Mouse (Mus musculus): ENCODE results near the gene Dusp10. TPM values are rescaled to one million over a fixed set of nuclear protein-coding genes. Genes with fewer than 3 reads are reported as not detected.
A peak's percentile ranks its signal among the peaks of the same experiment; 100 is the strongest.

Gene Dusp10
- total RNA-seq, 2 experiments from 2014 or later: 5.2 to 5.3 TPM

DNA sequence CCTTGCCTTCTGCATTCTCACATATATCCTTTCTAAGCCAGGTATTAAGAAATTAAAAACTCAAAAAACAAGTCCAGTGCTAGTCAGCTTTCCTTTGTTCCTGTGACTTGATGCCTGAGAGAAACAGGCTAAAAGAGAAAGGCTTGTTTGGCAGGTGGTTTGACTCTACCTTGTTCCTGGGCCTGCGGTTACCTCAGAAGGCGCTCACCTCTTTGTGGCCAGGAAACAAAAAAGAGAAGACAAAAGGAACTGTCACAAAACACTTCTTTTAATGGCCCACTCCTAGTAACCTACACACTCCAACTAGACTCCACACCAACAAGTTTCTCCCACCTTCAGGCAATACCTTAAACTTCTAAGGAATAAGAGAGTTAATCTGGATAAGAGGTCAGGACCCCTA is 11.5 kb downstream of the Dusp10 start:
- DNase-seq (ENCODE audit: extremely low spot score in 1 of 2, low spot score in 2 of 2): no peak
- intact Hi-C loops (cut with DNase I): no loop called here

DNA sequence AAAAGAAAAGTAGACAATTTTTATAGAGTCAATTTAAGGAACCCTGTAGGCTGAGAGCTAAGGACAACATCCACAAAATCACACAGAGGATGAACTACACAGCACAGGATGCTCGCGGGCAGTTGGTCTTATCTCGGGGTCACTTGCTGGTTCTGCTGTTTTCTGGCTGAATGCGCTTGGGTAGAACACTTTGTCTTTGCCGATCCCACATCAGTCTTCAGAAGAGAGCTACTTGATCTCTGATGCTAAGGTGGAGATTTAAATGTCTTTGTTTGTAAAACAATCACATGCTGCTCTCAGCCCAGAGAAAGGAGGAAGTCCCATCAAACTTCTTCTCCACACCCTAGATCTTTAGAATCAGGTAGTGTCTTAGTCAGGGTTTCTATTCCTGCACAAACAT is 12.0 kb downstream of the Dusp10 start:
- no peak for DNase-seq (ENCODE audit: extremely low spot score in 1 of 2, low spot score in 2 of 2)
- intact Hi-C loops (cut with DNase I): no loop called here

DNA sequence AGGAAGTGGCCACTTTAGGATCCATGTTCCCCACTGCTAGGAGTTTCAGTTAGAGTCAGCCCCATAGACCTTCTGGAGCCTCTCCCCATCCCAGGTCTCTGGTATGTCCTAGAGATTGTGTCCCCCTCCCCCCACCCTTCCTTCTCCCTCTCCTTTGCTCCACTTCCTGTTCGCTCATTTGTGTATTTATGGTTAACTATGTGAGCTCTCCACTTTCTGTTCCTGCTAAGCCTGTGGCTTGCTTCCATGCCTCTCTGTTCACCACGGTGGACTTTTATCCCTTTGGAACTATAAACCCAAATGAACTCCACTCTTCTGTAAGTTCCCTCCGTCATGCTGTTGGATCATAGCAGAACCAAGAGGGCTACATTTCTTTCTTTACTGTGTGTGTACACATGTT is 13.9 kb downstream of the Dusp10 start:
- DNase-seq (ENCODE audit: extremely low spot score in 1 of 2, low spot score in 2 of 2): no peak
- intact Hi-C loops (cut with DNase I): no loop called here

DNA sequence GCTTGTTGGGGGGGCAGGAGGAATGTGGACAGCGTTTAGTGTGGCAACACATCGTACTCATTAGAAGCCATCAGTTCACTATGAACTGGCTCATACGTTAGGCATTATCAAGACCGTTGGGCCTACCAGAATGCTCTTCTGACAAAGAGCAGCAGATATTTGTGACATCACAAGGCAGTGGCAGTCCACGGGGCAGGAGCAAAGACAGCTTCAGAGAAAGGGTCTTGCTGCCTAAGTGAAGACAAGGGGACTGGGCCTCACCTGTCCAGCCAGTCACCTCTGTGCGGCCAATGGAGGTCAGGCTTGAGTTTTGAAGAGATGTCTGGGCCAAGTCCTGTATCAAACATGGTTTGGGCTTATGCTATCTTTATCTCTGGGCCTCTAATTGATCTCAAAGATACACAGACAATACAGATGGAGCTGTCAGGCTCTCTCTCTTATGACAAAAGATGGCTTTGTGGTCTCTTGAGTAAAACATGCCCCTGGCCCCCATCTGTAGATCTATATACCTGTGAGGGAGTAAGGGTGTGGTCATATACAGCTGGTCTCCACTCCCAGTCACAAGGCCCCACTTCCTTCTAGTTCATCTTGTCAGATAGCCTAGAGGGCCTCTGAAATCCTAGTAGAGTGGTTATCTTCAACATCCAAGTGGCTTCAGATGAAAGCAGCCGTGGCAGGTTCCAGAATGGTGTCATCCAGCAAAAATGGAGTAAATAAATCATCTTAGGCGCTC is 17.1 kb downstream of the Dusp10 start:
- DNase-seq (ENCODE audit: extremely low spot score in 1 of 2, low spot score in 2 of 2): no peak
- intact Hi-C loops (cut with DNase I): no loop called here

DNA sequence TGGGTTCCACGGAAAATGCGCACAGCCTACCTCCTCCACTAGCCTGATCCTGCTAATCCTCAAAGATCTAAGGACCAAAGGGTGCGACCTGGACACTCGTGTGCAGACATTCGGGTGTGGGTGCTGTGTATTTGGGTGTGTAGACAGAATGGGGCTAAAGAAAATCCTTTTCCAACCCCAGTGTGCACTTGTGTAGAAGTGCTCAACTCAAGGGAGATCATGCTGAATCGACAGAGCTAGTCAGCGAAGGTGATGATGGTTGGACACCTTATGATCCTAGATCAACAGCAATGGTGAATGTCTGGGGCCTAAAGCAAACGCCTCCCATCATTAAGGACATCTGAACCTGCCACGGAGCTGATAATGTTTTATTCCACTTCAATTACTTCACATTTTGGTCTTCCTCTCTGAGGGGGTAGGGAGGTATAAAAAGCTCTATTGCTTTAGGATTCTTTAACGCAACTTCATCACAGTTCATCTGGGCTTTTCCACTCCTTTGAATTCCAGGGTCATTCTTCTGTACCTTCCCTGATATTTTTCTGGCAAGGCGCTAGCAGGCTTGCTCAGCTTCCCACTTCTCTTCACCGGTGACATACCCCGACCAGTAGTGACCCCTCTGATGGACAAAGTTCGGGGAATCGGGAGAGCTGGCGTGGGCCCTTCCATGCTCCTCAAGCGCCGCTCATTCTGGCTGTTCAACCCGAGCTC is 19.7 kb downstream of the Dusp10 start:
- intact Hi-C loops (cut with DNase I): no loop called here

DNA sequence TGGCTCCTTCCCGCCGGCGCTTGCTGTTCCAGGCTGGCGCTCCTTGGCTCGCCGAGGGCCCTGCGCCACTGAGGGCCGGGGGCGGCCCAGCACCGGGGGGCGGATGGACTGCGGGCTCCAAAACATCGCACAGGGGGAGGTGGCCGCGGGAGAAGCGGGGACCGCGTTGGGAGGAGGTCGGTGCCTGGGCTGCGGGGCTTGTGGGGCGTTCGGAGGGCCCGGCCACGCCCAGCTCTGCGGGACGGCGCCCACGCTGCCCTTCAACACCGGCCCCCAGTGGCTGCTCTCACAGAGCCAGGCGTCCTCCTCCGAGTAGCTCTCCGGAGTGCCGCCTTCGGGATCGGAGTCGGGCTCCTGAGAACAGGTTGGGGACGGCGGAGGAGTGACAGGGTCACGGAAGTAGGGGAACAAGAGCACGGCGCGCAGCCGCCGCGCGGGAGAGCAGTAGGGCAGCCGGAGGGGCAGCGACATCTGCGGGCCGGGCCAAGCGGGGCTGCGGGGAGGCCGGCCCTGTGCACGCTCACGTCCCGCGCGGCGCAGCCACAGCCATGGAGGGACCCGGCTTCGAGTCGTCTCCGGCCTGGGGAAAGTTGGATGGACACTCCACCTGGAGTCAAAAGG is 20.4 kb downstream of the Dusp10 start:
- intact Hi-C loops (cut with DNase I): no loop called here
- peak; percentile 10 to 85 for DNase-seq (ENCODE audit: extremely low spot score in 1 of 2, low spot score in 2 of 2)

More for the DNA sequence above, 19.7 kb downstream of the Dusp10 start:
- no peak for DNase-seq (ENCODE audit: extremely low spot score in 1 of 2, low spot score in 2 of 2)

DNA sequence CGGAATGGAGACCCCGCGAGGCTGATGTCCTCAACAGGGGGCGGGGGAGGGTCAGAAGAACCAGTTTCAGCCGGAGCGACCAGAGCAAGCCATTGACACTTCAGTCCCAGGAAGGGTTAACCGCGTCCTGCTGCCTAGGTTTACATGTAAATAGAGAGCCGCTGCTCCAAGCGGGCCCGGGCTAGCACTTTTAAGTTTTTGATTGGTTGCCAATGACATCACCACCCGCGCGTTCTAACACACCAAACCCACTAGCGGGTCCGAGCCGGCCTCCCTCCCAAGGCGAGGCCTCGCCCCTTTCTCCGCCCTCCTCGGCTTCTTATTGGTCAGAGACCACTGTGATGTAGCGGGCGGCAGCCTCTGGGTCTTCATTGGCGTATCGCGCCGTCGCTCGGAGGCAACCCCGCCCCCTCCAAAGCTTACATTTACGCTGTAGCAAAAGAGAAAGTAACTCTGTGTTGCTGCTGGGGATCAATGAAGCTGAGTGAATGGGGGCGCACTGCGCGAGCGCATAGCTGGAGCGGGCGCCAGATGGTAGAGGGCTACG is 21.0 kb downstream of the Dusp10 start, which contains the start of gene 1700056E22Rik:
Gene 1700056E22Rik (minus strand): TSS at position 291 of the 547 bp plus-strand sequence.
- intact Hi-C loops (cut with DNase I): no loop called here
- peak; percentile 99 for DNase-seq (ENCODE audit: extremely low spot score in 1 of 2, low spot score in 2 of 2)

DNA sequence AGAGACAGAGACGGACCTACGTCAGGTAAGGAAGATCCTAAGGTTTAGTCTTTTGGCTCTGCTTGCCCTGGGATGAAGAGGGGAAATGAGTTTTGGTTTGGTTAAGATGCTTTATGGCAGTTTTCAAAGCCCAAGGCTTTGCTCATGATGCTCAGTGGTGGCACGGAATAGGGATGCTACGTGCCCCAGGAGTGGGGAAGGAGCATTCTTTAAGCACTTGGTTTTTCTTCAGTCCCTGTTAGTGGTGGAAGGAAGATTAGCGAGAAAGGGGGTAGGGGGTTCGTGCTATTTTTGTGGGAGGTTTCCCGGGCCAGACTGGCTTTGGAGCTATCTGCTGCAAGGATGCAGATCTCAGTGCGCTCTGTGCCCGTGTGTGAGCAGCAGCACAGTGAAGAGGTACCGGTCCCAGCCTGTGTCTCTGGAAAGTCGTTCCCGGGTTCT is 21.7 kb downstream of the Dusp10 start:
- peak in 1 of 2 experiments; percentile 30 for DNase-seq (ENCODE audit: extremely low spot score in 1 of 2, low spot score in 2 of 2)
- intact Hi-C loops (cut with DNase I): no loop called here

DNA sequence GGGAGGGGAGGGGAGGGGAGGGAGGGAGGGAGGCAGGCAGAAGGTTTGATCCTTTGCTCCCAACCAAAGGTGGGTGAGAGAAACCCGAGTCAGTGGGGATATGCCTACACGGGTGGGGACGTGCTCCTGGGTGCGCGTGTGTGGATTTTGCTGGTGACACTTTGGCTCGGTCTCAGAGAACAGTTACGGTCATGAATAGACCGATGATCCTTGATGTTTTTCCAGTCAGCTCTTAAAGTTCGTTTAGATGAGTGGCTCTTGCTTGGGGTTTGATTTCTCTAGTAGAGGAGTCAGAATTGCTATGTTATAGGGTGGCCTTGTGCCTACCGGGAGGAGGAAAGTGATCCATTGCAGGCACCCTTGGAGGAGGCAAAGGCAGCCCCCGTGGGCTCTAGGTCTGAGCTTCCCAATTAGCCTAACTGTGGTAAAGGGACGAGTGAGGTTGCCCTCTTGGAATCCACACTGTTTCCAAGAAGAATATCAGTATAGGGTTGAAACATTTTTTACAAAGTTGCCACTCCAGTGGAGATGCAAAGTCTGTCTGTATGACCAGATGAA is 22.3 kb downstream of the Dusp10 start:
- intact Hi-C loops (cut with DNase I): no loop called here
- no peak for DNase-seq (ENCODE audit: extremely low spot score in 1 of 2, low spot score in 2 of 2)

DNA sequence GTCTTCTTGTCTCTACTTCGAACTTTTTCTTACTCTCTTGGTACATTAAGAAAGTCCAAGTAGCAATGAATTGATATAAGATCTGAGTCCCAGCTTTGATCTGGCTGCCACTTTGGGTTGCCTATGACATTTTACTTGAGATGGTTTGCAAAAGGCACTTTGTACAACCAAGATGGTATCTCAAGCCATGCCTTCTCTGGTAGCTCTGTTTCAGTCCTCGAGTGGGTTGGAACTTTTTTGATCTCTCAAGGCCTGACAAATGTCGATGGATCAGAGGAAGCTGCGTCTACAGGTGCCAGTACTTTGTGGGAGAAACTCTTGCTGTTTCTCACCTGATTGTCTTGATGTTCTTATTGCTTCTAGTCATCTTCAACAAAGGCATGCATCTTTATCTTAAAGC is 24.7 kb downstream of the Dusp10 start:
- intact Hi-C loops (cut with DNase I): no loop called here
- no peak for DNase-seq (ENCODE audit: extremely low spot score in 1 of 2, low spot score in 2 of 2)

DNA sequence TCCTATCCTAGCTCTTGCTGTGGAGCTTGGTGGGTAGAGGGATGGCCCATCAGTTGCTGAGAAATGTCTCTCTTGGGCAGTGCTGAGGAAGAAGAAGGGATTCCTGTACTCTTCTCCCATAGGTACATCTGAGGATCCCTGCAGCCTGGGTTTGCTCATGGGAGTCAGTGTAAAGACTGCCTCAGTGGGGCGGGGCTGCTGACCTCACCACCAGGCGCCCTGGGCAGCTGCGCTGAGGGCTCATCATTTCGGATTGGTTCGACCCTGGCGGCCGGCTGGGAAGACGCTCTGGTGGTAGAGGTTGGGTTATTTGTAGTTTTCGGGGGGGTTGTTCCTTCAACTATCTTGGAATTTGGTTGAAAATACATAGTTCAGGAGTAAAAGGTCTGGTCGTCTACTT is 26.2 kb downstream of the Dusp10 start:
- DNase-seq (ENCODE audit: extremely low spot score in 1 of 2, low spot score in 2 of 2): no peak
- intact Hi-C loops (cut with DNase I): no loop called here

DNA sequence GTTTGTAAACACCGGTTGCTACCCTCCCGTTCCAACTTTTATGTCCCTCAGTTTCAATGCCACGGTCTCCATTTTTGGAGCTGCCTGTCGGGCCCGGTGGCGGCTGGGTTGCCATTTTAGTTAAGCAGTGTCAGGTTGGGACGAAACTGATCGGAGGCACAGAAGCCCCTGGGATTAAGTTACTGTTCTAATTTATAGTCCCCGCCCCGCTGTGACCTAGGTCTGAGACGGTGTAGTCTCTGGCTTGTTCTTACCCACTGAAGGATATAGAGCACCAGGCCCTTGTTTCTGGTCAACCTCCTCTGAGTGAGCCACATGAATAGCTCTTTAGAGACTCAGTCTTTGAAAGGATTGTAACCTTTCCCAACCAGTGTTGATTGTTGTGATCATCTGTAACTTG is 27.1 kb downstream of the Dusp10 start:
- no peak for DNase-seq (ENCODE audit: extremely low spot score in 1 of 2, low spot score in 2 of 2)
- intact Hi-C loops (cut with DNase I): no loop called here

DNA sequence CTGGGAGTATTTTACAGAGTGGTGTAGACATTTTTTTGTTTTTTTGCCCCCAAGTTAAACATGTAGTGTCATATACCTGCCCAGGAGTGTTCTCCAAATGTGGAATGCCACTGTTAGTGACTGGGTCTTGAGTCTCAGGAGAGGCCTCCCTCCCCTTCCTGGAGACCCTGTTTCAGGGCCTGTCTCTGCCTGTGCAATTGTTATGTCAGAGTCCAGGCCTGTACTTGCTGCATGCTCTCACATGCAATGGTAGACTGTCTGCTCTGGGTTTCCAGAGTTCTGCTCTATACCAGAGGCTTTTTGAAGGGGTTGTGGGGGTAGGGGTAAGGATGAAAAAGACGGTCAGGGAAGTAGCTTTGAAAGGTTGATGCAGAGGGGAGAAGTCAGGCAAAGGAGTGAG is 27.8 kb downstream of the Dusp10 start:
- intact Hi-C loops (cut with DNase I): no loop called here
- no peak for DNase-seq (ENCODE audit: extremely low spot score in 1 of 2, low spot score in 2 of 2)

DNA sequence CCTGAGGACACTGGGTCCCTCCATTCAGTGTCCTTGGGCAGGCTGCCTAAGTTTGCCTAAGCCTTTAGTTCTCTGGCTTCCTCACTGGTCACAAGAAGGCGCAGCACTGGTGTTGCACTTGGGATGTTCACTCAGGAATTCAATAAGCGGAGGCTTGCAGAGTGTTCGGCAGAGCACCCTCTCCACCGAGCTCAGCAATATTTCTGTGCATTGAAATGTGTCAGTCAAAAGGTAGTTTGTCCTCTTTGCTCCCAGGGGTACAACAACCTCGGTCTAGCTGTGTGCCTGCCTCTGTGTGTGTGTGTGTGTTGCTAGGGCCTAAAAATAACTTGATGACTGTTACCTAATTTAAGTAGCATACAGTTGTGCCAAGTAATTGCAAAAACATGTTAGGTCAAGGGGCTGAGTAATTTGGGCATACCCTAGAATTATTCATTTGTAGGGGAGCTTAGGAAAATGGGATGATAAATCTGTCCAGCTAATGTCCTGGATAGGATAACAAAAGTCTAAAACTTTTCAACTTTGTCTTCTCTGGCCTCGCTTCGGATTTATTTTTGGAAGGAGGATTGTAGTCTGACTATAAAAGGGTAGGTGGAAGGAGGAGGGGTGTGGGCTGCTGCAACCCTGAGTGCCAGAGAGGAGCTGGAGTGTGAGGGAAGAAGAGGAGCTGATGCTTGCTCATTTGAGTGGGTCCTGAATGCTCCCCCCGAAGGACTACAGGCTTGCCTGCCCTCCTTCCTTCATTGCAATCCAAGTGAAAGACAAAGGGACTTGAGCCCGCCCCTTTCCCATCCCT is 28.9 kb downstream of the Dusp10 start:
- no peak for DNase-seq (ENCODE audit: extremely low spot score in 1 of 2, low spot score in 2 of 2)
- intact Hi-C loops (cut with DNase I): no loop called here

DNA sequence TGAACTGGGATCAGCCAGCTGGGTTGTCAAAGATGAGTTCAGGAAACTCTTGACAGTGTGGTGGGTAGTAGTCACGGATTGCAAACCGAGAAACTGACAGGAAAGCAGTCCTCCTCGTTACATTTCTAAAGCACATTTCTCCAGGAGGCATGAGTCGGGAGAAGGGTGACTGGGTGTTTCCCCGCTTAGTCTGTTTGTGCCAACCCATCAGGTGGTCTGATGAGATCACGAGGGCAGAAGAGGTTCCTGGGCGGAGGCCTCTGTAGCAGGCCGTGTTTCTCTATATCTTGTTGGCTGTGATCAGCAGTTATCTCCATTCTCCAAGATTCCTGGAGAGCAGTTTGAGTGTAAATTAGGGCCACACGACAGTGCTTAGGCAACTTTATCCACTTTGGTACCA is 29.6 kb downstream of the Dusp10 start:
- DNase-seq (ENCODE audit: extremely low spot score in 1 of 2, low spot score in 2 of 2): no peak
- intact Hi-C loops (cut with DNase I): no loop called here

DNA sequence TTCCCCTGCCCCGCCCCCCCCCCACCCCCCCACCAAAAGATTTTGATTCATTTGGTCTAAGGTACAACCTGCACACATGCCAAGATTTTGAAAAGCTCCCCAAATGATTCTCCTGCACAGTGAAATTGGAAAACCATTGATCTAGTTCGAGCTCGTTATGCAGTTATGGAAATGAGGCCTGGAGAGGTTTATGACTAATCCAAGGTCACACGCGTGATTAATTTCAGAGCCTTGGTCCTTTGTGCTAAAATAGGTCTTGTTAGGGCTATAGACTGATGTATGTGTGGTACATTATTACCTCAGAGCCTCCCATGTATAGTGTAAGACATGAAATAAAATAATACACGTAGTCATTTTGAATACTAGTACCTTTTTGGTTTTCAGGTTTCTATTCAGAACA is 30.3 kb downstream of the Dusp10 start:
- DNase-seq (ENCODE audit: extremely low spot score in 1 of 2, low spot score in 2 of 2): no peak
- intact Hi-C loops (cut with DNase I): no loop called here

DNA sequence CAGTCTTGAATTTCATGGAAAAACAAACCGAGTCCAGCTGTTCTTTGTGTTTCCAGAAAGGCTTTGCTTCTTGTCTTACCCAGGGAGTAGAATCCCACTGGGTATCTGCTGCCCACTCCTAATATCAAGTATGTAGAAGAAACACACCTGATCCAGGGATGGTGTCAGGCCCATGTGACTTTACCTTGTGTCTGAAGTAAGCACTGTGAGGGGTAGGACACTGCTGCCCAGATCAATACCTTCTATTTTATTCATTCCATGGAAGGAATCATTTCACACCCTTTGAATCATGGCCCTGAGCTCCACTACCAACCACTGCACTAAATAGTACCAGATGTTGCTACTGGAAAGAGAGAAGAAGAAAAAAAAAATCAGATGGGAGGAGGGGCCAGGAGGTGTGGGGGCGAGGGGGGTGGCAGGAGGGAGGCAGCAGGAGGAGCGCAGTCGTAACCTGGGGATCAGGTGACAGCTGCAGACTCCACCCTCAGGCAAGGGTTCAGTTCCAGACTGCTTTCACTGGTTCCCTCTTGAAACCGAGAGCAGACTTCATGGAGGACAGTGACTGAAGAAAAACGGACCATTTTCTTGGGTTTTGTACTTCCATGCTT is 33.1 kb downstream of the Dusp10 start:
- no peak for DNase-seq (ENCODE audit: extremely low spot score in 1 of 2, low spot score in 2 of 2)
- intact Hi-C loops (cut with DNase I): no loop called here

DNA sequence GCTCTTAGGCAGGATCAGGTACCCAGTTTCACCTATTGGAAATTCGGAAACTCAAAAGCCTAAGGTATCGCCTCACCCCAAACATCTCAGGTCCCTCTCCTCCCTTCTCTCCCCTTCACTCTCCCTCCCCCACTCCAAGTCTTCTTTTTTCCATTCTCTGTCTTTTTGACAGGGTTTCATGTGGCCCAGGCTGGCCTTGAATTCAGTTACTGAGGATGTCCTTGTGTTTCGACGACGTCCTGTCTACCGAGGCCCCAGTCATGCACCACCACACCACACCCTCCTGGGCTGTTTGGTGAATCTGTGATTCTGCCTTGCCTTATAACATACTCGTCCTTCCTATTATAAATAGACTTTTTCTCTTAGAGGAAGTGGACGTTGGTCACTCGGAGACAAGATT is 34.7 kb downstream of the Dusp10 start:
- intact Hi-C loops (cut with DNase I): no loop called here
- DNase-seq (ENCODE audit: extremely low spot score in 1 of 2, low spot score in 2 of 2): no peak

All from left cerebral cortex, postnatal 10 days (tissue).